Mouse (Mus musculus) effector memory CD4-positive, alpha-beta T cell, adult 5 months (primary cell): ENCODE measurements around the gene Steap3. TPM values are rescaled to one million over a fixed set of nuclear protein-coding genes. Genes with fewer than 3 reads are reported as not detected.

Source experiments
- polyA plus RNA-seq: library from polyadenylated mRNA; unstranded; fragments of 100-300 nt; shearing (Covaris generic); gene quantifications from one replicate; pipeline ENCODE4 v1.2.1, GENCODE M21; 2017

The Steap3 gene
- not detected for polyA plus RNA-seq

GRCm38 (mm10) chr1:120272605-120273004 lies at the start of gene Steap3:
Steap3 (minus strand) TSS chr1:120272705.

Other genes with a start within 250 kb of the Steap3 start
- gene Tmem37, start 198.6 kb downstream of the Steap3 start, polyA plus RNA-seq: 3.7 TPM
- gene Dbi, start 151.6 kb downstream of the Steap3 start, polyA plus RNA-seq: 72.5 TPM
- gene 3110009E18Rik, start 151.5 kb downstream of the Steap3 start, polyA plus RNA-seq: 9.3 TPM
- not detected for gene C1ql2, start 67.9 kb upstream of the Steap3 start, polyA plus RNA-seq
- not detected for gene Marco, start 232.3 kb upstream of the Steap3 start, polyA plus RNA-seq